Mouse (Mus musculus) liver, embryonic 15.5 days (tissue): ENCODE measurements around the gene Cox5a. TPM values are rescaled to one million over a fixed set of nuclear protein-coding genes. Genes with fewer than 3 reads are reported as not detected.

ENCODE experiments used
- ATAC-seq: fragments of 200-750 bp; cut with Nextera tagmentation; 2 replicates; pipeline ENCODE4 v1.8.0; 2017; ENCODE audit warnings: moderate number of reproducible peaks, mild to moderate bottlenecking, moderate library complexity; ENCODE audit not compliant: insufficient read depth
- H3K27ac ChIP-seq: fragments of 300-500 bp; sonication (generic); replicated peaks from 2 replicates; pipeline ENCODE4 v1.5.1; 2015; ENCODE audit warnings: mild to moderate bottlenecking, inconsistent platforms
- H3K27me3 ChIP-seq: fragments of 300-500 bp; sonication (generic); 2 replicates; pipeline ENCODE4 v1.6.1; 2015; ENCODE audit warnings: mild to moderate bottlenecking, inconsistent platforms
- H3K36me3 ChIP-seq: fragments of 300-500 bp; sonication (generic); replicated peaks from 2 replicates; pipeline ENCODE4 v1.6.1; 2015; ENCODE audit warnings: moderate library complexity, mild to moderate bottlenecking, inconsistent platforms
- H3K4me1 ChIP-seq: fragments of 300-500 bp; sonication (generic); replicated peaks from 2 replicates; pipeline ENCODE4 v1.6.1; 2015; ENCODE audit warnings: inconsistent platforms
- H3K4me2 ChIP-seq: fragments of 300-500 bp; sonication (generic); 2 replicates; pipeline ENCODE4 v1.6.1; 2015; ENCODE audit warnings: moderate library complexity, mild to moderate bottlenecking, inconsistent platforms
- H3K4me3 ChIP-seq: fragments of 300-500 bp; sonication (generic); replicated peaks from 2 replicates; pipeline ENCODE4 v1.5.1; 2015; ENCODE audit warnings: mild to moderate bottlenecking, inconsistent platforms
- H3K9ac ChIP-seq: fragments of 300-500 bp; sonication (generic); 2 replicates; pipeline ENCODE4 v1.6.1; 2015; ENCODE audit warnings: moderate library complexity, mild to moderate bottlenecking, inconsistent platforms
- H3K9me3 ChIP-seq: fragments of 300-500 bp; sonication (generic); replicated peaks from 2 replicates; pipeline ENCODE4 v1.6.1; 2016; ENCODE audit warnings: inconsistent platforms
- WGBS: fragments of 180-500 bp; shearing (Covaris S2); methylation state at CpG from one replicate; pipeline ENCODE4 v1.1.7; 2015; ENCODE audit warnings: mixed read lengths; ENCODE audit not compliant: insufficient replicate concordance; 5-methylcytosine and 5-hydroxymethylcytosine counted together
- polyA plus RNA-seq: library from polyadenylated mRNA; unstranded; fragments of >200 nt; fragmentation: Nextera tagmentation; extraction: Ambion mirVana; gene quantifications from 2 replicates; pipeline ENCODE4 v1.2.1, GENCODE M21; 2015

Cox5a gene
- 249 and 287 TPM in 2 replicates for polyA plus RNA-seq

- peak; percentile 98 for ATAC-seq
Measured at GRCm38 (mm10) chr9:57521056-57521911, at the start of gene Cox5a. Gene Cox5a, plus strand, starts transcription at chr9:57521274.

GRCm38 (mm10) chr9:57485774-57486173, 35.3 kb upstream of the Cox5a start:
- H3K9me3 ChIP-seq: no peaks in the 10 kb centered on the region
- no peak overlapping the region for H3K27ac ChIP-seq
- 16% methylated on average over 7 of the region's 7 CpGs for WGBS
- no peak overlapping the region for H3K4me2 ChIP-seq
- peaks cover 22% of the 10 kb centered on the region for H3K27me3 ChIP-seq
- no peak overlapping the region for H3K9ac ChIP-seq
- ATAC-seq: no peak
- no peak overlapping the region for H3K4me3 ChIP-seq
- no peaks in the 10 kb centered on the region for H3K36me3 ChIP-seq
- H3K4me1 ChIP-seq: no peaks in the 10 kb centered on the region

More at GRCm38 (mm10) chr9:57521056-57521911, at the start of gene Cox5a:
- Histone ChIP-seq H3K27ac (peak within 1 kb of the TSS; percentile 96), H3K9ac (peak within 1 kb of the TSS; percentile 97), H3K4me2 (peak within 1 kb of the TSS; percentile 77), H3K4me1 (peaks cover 49% of the 10 kb centered on the region), H3K4me3 (peak within 1 kb of the TSS; percentile 93), H3K27me3 (no peaks in the 10 kb centered on the region), H3K36me3 (no peaks in the 10 kb centered on the region), H3K9me3 (no peaks in the 10 kb centered on the region)
- WGBS: under 1% methylated on average over 95 of the region's 95 CpGs

- H3K27me3 ChIP-seq: peaks cover 22% of the 10 kb centered on the region
- WGBS: 50% methylated on average over 7 of the region's 7 CpGs
- no peak for ATAC-seq
Measured at GRCm38 (mm10) chr9:57487807-57488206, 33.3 kb upstream of the Cox5a start.

GRCm38 (mm10) chr9:57493532-57493931, 27.5 kb upstream of the Cox5a start:
- 78% methylated on average over 2 of the region's 2 CpGs for WGBS
- no peak for ATAC-seq
- Histone ChIP-seq H3K4me1 (no peaks in the 10 kb centered on the region), H3K4me3 (no peak overlapping the region), H3K9me3 (no peaks in the 10 kb centered on the region), H3K27me3 (peaks cover 13% of the 10 kb centered on the region), H3K36me3 (no peaks in the 10 kb centered on the region), H3K9ac (no peak overlapping the region), H3K4me2 (no peak overlapping the region), H3K27ac (no peak overlapping the region)

More at GRCm38 (mm10) chr9:57487807-57488206, 33.3 kb upstream of the Cox5a start:
- Histone ChIP-seq H3K4me3 (no peak overlapping the region), H3K4me2 (no peak overlapping the region), H3K9ac (no peak overlapping the region), H3K4me1 (no peaks in the 10 kb centered on the region), H3K36me3 (no peaks in the 10 kb centered on the region), H3K9me3 (no peaks in the 10 kb centered on the region), H3K27ac (no peak overlapping the region)

GRCm38 (mm10) chr9:57494970-57495369, 26.1 kb upstream of the Cox5a start:
- Histone ChIP-seq H3K27me3 (peaks cover 27% of the 10 kb centered on the region), H3K9ac (no peak overlapping the region), H3K27ac (no peak overlapping the region), H3K4me1 (no peaks in the 10 kb centered on the region), H3K9me3 (no peaks in the 10 kb centered on the region), H3K4me2 (no peak overlapping the region), H3K4me3 (no peak overlapping the region), H3K36me3 (no peaks in the 10 kb centered on the region)
- no peak for ATAC-seq

- no peaks in the 10 kb centered on the region for H3K36me3 ChIP-seq
- H3K9ac ChIP-seq: no peak overlapping the region
- WGBS: 42% methylated on average over 5 of the region's 5 CpGs
- no peaks in the 10 kb centered on the region for H3K4me1 ChIP-seq
- no peak overlapping the region for H3K27ac ChIP-seq
- H3K27me3 ChIP-seq: peaks cover 50% of the 10 kb centered on the region
- H3K9me3 ChIP-seq: no peaks in the 10 kb centered on the region
- H3K4me3 ChIP-seq: no peak overlapping the region
- ATAC-seq: no peak
- no peak overlapping the region for H3K4me2 ChIP-seq
Measured at GRCm38 (mm10) chr9:57497236-57497635, 23.8 kb upstream of the Cox5a start.

GRCm38 (mm10) chr9:57498536-57498935, 22.5 kb upstream of the Cox5a start:
- 52% methylated on average over 7 of the region's 7 CpGs for WGBS
- ATAC-seq: no peak
- H3K36me3 ChIP-seq: no peaks in the 10 kb centered on the region
- H3K27ac ChIP-seq: no peak overlapping the region
- no peak overlapping the region for H3K9ac ChIP-seq
- H3K9me3 ChIP-seq: no peaks in the 10 kb centered on the region
- no peak overlapping the region for H3K4me3 ChIP-seq
- no peak overlapping the region for H3K4me2 ChIP-seq
- H3K27me3 ChIP-seq: peaks cover 63% of the 10 kb centered on the region
- H3K4me1 ChIP-seq: peaks cover 4% of the 10 kb centered on the region; the same call in 1 of the 2 replicates

GRCm38 (mm10) chr9:57501452-57501851, 19.6 kb upstream of the Cox5a start:
- H3K9ac ChIP-seq: no peak overlapping the region
- H3K27me3 ChIP-seq: peaks cover 92% of the 10 kb centered on the region
- 12% methylated on average over 13 of the region's 13 CpGs for WGBS
- H3K4me3 ChIP-seq: no peak overlapping the region
- no peaks in the 10 kb centered on the region for H3K9me3 ChIP-seq
- no peak overlapping the region for H3K27ac ChIP-seq
- no peak for ATAC-seq
- no peaks in the 10 kb centered on the region for H3K36me3 ChIP-seq
- no peak overlapping the region for H3K4me2 ChIP-seq
- H3K4me1 ChIP-seq: peaks cover 33% of the 10 kb centered on the region

GRCm38 (mm10) chr9:57501861-57502260, 19.2 kb upstream of the Cox5a start:
- WGBS: 4% methylated on average over 20 of the region's 20 CpGs

GRCm38 (mm10) chr9:57502911-57503621, 18.0 kb upstream of the Cox5a start:
- Histone ChIP-seq H3K4me1 (peaks cover 42% of the 10 kb centered on the region), H3K4me2 (peak overlapping the region; percentile 70), H3K36me3 (no peaks in the 10 kb centered on the region), H3K9me3 (no peaks in the 10 kb centered on the region), H3K4me3 (peak overlapping the region; percentile 48), H3K9ac (no peak overlapping the region), H3K27ac (no peak overlapping the region), H3K27me3 (peaks cover 92% of the 10 kb centered on the region)
- 5% methylated on average over 23 of the region's 23 CpGs for WGBS
- ATAC-seq: no peak

More at GRCm38 (mm10) chr9:57501861-57502260, 19.2 kb upstream of the Cox5a start:
- H3K27me3 ChIP-seq: peaks cover 94% of the 10 kb centered on the region
- ATAC-seq: no peak
- H3K4me3 ChIP-seq: no peak overlapping the region
- peaks cover 37% of the 10 kb centered on the region for H3K4me1 ChIP-seq
- H3K9ac ChIP-seq: no peak overlapping the region
- no peaks in the 10 kb centered on the region for H3K9me3 ChIP-seq
- H3K36me3 ChIP-seq: no peaks in the 10 kb centered on the region
- H3K4me2 ChIP-seq: no peak overlapping the region
- no peak overlapping the region for H3K27ac ChIP-seq
